Mouse (Mus musculus) liver, adult 2 months (tissue): ENCODE results near the gene Baz2b. TPM values are rescaled to one million over a fixed set of nuclear protein-coding genes. Genes with fewer than 3 reads are reported as not detected.
A peak's percentile ranks its signal among the peaks of the same experiment; 100 is the strongest.

ENCODE experiments used
- DNase-seq: peaks from one replicate; pipeline ENCODE4 v3.0.0-alpha.2; 2011; ENCODE audit warnings: low read depth, low spot score; ENCODE audit errors: extremely low read depth
- H3K27ac ChIP-seq: fragments of 200-500 bp; replicated peaks from 2 replicates; pipeline ENCODE4 v1.5.1; 2012; ENCODE audit warnings: low read depth, mild to moderate bottlenecking, control low read depth, inconsistent platforms, low read length; ENCODE audit not compliant: insufficient read depth
- H3K27me3 ChIP-seq: fragments of 200-500 bp; 2 replicates; pipeline ENCODE4 v1.6.1; 2012; ENCODE audit warnings: mild to moderate bottlenecking, moderate library complexity, low read length, inconsistent platforms; ENCODE audit not compliant: control insufficient read depth, insufficient read depth
- H3K36me3 ChIP-seq: fragments of 200-500 bp; 2 replicates; pipeline ENCODE4 v1.6.1; 2012; ENCODE audit warnings: low read length, inconsistent platforms; ENCODE audit not compliant: control insufficient read depth, insufficient read depth
- H3K4me1 ChIP-seq: fragments of 200-500 bp; 2 replicates; pipeline ENCODE4 v1.6.1; 2011; ENCODE audit warnings: low read length; ENCODE audit not compliant: control insufficient read depth, insufficient read depth
- H3K4me3 ChIP-seq: fragments of 200-500 bp; 2 replicates; pipeline ENCODE4 v1.5.1; 2011; ENCODE audit warnings: low read depth, mild to moderate bottlenecking, control low read depth, low read length, moderate library complexity; ENCODE audit not compliant: insufficient read depth
- H3K79me2 ChIP-seq: fragments of 200-500 bp; 2 replicates; pipeline ENCODE4 v1.6.1; 2012; ENCODE audit warnings: inconsistent platforms, mild to moderate bottlenecking, low read length, moderate library complexity; ENCODE audit not compliant: control insufficient read depth, insufficient read depth
- H3K9ac ChIP-seq: fragments of 200-500 bp; 2 replicates; pipeline ENCODE4 v1.6.1; 2012; ENCODE audit warnings: low read depth, mild to moderate bottlenecking, control low read depth, inconsistent platforms, low read length
- CTCF ChIP-seq: fragments of 200-500 bp; IDR thresholded peaks from 2 replicates; pipeline ENCODE4 v1.5.1; 2011; ENCODE audit warnings: low read depth, low read length, control low read depth
- POLR2A ChIP-seq: fragments of 200-500 bp; IDR thresholded peaks from 2 replicates; pipeline ENCODE4 v1.6.1; 2011; ENCODE audit warnings: low read length, control low read depth; ENCODE audit not compliant: insufficient read depth; ENCODE audit errors: extremely low read depth
- WGBS: fragments of 180-500 bp; shearing (Covaris S2); methylation state at CpG from one replicate; pipeline ENCODE4 v1.1.7; 2018; 5-methylcytosine and 5-hydroxymethylcytosine counted together
- polyA plus RNA-seq: library from polyadenylated mRNA; depleted of rRNA; stranded (reverse); fragments of >200 nt; gene quantifications from 2 replicates; pipeline ENCODE4 v1.2.3, GENCODE M21; 2012
- total RNA-seq: library from RNA; depleted of rRNA; stranded (reverse); fragments of >200 nt; gene quantifications from 2 replicates; pipeline ENCODE4 v1.2.3, GENCODE M21; 2014

Baz2b gene
- total and polyA plus RNA-seq, 2 experiments: 4.8 to 23.5 TPM

- DNase-seq: no peak
- no peak for TF ChIP-seq POLR2A
- TF ChIP-seq CTCF: no peak
- H3K36me3 ChIP-seq: no peaks in the 10 kb centered on the region
- peaks cover 10% of the 10 kb centered on the region for H3K4me1 ChIP-seq
- H3K79me2 ChIP-seq: peaks cover 17% of the 10 kb centered on the region
- H3K4me3 ChIP-seq: no peak overlapping the region
- 100% methylated on average over 1 of the region's 1 CpGs for WGBS
- H3K9ac ChIP-seq: no peak overlapping the region
- no peak overlapping the region for H3K27ac ChIP-seq
- no peaks in the 10 kb centered on the region for H3K27me3 ChIP-seq
Observed at GRCm38 (mm10) chr2:60084823-60085222, 124.8 kb downstream of the Baz2b start.

DNA sequence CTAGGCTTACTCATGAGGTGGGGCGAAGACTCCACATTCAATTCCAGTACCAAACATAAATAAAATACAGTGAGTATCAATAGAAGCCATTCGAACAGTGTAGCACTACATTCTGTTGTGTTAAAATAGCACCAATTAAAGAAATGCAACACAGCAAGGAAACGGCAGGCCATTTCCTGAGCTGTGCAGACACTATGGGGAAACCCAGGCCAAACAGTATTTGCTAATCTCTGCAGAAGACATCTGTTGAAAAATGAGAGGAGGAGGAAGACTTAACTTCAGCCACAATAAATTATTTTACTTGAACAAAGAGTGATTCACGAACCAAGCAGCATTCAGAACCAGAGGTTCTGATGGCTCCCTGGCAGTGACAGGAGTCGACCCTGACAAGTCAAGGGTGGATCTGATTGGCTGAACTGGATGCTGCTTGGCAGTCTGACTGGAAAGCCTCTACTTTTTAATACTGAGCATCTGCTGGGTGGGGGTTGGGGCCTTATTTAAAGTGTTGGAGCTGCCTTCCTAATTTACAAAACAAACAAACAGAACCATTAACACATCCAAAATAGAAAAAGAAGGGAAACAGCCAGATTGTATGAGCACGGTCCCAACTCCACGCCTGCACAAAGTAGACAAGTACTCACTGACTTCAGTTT is 126.5 kb downstream of the Baz2b start:
- no peak overlapping the region for H3K9ac ChIP-seq
- H3K27ac ChIP-seq: no peak overlapping the region
- no peak overlapping the region for H3K4me3 ChIP-seq
- H3K27me3 ChIP-seq: no peaks in the 10 kb centered on the region
- WGBS: 65% methylated on average over 7 of the region's 7 CpGs
- TF ChIP-seq CTCF (no peak), POLR2A (no peak)
- peaks cover 10% of the 10 kb centered on the region for H3K79me2 ChIP-seq
- DNase-seq: peak; percentile 12
- no peaks in the 10 kb centered on the region for H3K36me3 ChIP-seq
- H3K4me1 ChIP-seq: peaks cover 8% of the 10 kb centered on the region

GRCm38 (mm10) chr2:60082225-60082624 is 127.4 kb downstream of the Baz2b start:
- peaks cover 10% of the 10 kb centered on the region for H3K79me2 ChIP-seq
- H3K9ac ChIP-seq: no peak overlapping the region
- H3K27ac ChIP-seq: no peak overlapping the region
- WGBS: 77% methylated on average over 4 of the region's 4 CpGs
- H3K36me3 ChIP-seq: no peaks in the 10 kb centered on the region
- no peak overlapping the region for H3K4me3 ChIP-seq
- no peaks in the 10 kb centered on the region for H3K27me3 ChIP-seq
- peaks cover 8% of the 10 kb centered on the region for H3K4me1 ChIP-seq
- TF ChIP-seq CTCF (no peak), POLR2A (no peak)
- no peak for DNase-seq

DNA sequence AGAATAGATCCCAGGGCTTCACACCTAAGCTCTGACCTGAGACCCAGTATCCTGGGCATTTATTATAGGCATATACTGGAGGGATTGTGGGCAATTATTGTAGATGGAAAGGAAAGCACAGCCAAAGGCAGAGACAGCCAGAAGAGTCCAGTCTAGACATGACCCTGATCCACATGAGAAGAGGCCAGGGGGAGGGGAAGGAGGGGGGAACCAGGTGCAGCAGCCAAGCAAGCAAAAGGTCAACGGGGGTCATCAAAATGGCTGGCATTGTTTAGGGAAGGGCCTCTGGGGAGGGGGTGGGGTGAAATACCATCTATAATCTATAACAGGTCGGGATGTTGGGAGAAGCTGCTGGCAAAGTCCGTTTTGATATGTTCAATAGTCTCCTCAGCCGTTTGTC is 128.8 kb downstream of the Baz2b start:
- TF ChIP-seq CTCF: no peak
- no peak for TF ChIP-seq POLR2A
- no peak overlapping the region for H3K4me3 ChIP-seq
- H3K79me2 ChIP-seq: peaks cover 7% of the 10 kb centered on the region
- no peak for DNase-seq
- no peak overlapping the region for H3K27ac ChIP-seq
- peaks cover 5% of the 10 kb centered on the region for H3K4me1 ChIP-seq
- H3K36me3 ChIP-seq: no peaks in the 10 kb centered on the region
- no peaks in the 10 kb centered on the region for H3K27me3 ChIP-seq
- H3K9ac ChIP-seq: no peak overlapping the region
- 50% methylated on average over 4 of the region's 4 CpGs for WGBS

DNA sequence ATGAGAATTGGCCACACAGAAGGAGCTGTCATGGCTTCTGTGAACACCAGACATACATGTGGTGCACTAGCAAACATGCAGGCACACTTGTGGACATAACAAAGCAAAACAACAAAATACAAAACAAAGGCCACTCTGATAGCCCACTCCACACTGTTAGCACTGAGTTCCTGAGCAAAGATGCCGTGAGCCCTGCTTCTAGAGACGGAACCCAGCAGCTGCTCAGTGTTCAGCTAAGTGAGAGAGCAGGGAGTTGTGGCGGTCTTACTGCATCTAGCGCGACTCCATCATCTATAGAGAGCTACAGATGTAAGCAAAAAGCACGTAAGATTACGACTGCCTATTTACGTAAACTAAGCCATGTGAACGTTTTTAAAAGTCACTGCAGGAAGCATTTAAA is 132.0 kb downstream of the Baz2b start:
- 91% methylated on average over 9 of the region's 9 CpGs for WGBS
- H3K27ac ChIP-seq: no peak overlapping the region

DNA sequence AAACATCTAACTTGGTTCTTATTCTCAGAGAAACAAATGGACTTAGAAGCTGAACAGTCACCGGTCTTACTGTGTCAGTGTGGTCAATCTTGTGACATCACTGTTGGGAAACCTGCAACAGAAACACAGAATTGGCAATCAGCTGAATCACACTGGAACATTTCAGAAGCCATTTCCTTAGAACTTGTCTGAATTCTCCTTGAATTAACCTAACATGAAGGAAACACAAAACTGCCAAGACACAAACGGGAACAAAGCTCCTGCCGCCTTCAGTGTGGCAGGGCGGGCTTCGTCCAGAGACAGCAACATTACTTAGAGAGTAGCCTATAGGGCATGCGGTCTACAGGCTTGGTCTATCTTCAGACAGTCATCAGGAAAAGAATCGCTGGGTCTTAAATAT is 132.8 kb downstream of the Baz2b start:
- no peaks in the 10 kb centered on the region for H3K4me1 ChIP-seq
- no peak overlapping the region for H3K9ac ChIP-seq
- TF ChIP-seq POLR2A: no peak
- TF ChIP-seq CTCF: no peak
- no peak overlapping the region for H3K27ac ChIP-seq
- H3K27me3 ChIP-seq: no peaks in the 10 kb centered on the region
- DNase-seq: peak; percentile 32
- no peaks in the 10 kb centered on the region for H3K36me3 ChIP-seq
- H3K4me3 ChIP-seq: no peak overlapping the region
- no peaks in the 10 kb centered on the region; the same call in 1 of the 2 replicates for H3K79me2 ChIP-seq
- WGBS: 67% methylated on average over 7 of the region's 7 CpGs

More for the DNA sequence above, 132.0 kb downstream of the Baz2b start:
- Histone ChIP-seq H3K27me3 (no peaks in the 10 kb centered on the region), H3K4me1 (peaks cover 2% of the 10 kb centered on the region; the same call in 1 of the 2 replicates), H3K79me2 (no peaks in the 10 kb centered on the region; the same call in 1 of the 2 replicates), H3K9ac (no peak overlapping the region), H3K4me3 (no peak overlapping the region), H3K36me3 (no peaks in the 10 kb centered on the region)
- no peak for DNase-seq
- TF ChIP-seq CTCF (no peak), POLR2A (no peak)
